Mouse (Mus musculus) induced T-regulatory cell, adult 2 months (primary cell): ENCODE measurements around the gene Prom1.
"Not testable (repeated sequence)": the region's sequence is repeated elsewhere in the genome, so short reads cannot be mapped to it uniquely, and the experiment has no call there.

Experiments
- DNase-seq: peaks from one replicate; pipeline ENCODE4 v3.0.0-alpha.2; 2012; ENCODE audit warnings: low read depth

Gene Prom1

GRCm38 (mm10) chr5:44101231-44102110 lies at the start of gene Prom1:
Prom1 (minus strand) TSS chr5:44102032.
- no peak for DNase-seq

GRCm38 (mm10) chr5:44147732-44148131 lies 45.9 kb upstream of the Prom1 start:
- DNase-seq: no peak

GRCm38 (mm10) chr5:44146437-44147332 lies 44.9 kb upstream of the Prom1 start:
- DNase-seq: no peak

GRCm38 (mm10) chr5:44143467-44144235 lies 41.8 kb upstream of the Prom1 start:
- no peak for DNase-seq

GRCm38 (mm10) chr5:44127487-44127886 lies 25.7 kb upstream of the Prom1 start:
- DNase-seq: no peak

GRCm38 (mm10) chr5:44126574-44126973 lies 24.7 kb upstream of the Prom1 start:
- not testable (repeated sequence) for DNase-seq

GRCm38 (mm10) chr5:44121390-44121789 lies 19.6 kb upstream of the Prom1 start:
- DNase-seq: no peak

- DNase-seq: no peak
These were observed 11.3 kb upstream of the Prom1 start for GRCm38 (mm10) chr5:44113138-44113537.

- no peak for DNase-seq
These were observed 7.3 kb upstream of the Prom1 start for GRCm38 (mm10) chr5:44109121-44109520.

GRCm38 (mm10) chr5:44108125-44108524 lies 6.3 kb upstream of the Prom1 start:
- DNase-seq: no peak

- DNase-seq: no peak
These were observed 3.4 kb upstream of the Prom1 start for GRCm38 (mm10) chr5:44105192-44105591.

GRCm38 (mm10) chr5:44104686-44105085 lies 2.9 kb upstream of the Prom1 start:
- no peak for DNase-seq

GRCm38 (mm10) chr5:44104120-44104519 lies 2.3 kb upstream of the Prom1 start:
- DNase-seq: peak; percentile 13

GRCm38 (mm10) chr5:44103121-44103520 lies 1.3 kb upstream of the Prom1 start:
- no peak for DNase-seq

GRCm38 (mm10) chr5:44100544-44101230 lies 1.1 kb downstream of the Prom1 start:
- no peak for DNase-seq

GRCm38 (mm10) chr5:44100187-44100543 lies 1.7 kb downstream of the Prom1 start:
- DNase-seq: no peak

GRCm38 (mm10) chr5:44096996-44097395 lies 4.8 kb downstream of the Prom1 start:
- DNase-seq: no peak

- no peak for DNase-seq
These were observed 5.7 kb downstream of the Prom1 start for GRCm38 (mm10) chr5:44096106-44096505.

- no peak for DNase-seq
These were observed 6.1 kb downstream of the Prom1 start for GRCm38 (mm10) chr5:44095697-44096096.

GRCm38 (mm10) chr5:44087034-44087433 lies 14.8 kb downstream of the Prom1 start:
- no peak for DNase-seq

- DNase-seq: no peak
These were observed 16.0 kb downstream of the Prom1 start for GRCm38 (mm10) chr5:44085871-44086270.

- DNase-seq: no peak
These were observed 20.7 kb downstream of the Prom1 start for GRCm38 (mm10) chr5:44081108-44081507.
